Mouse (Mus musculus) myocyte (in vitro differentiated cells): ENCODE measurements at regions not wholly inside any gene's neighbourhood (a gene's known extent, or its start where the extent isn't known, plus 50 kb on each side); places are given as distances from the start of the nearest gene placed in this dataset.

ENCODE experiments used
- CEBPB ChIP-seq: IDR thresholded peaks from 2 replicates; pipeline ENCODE4 v1.6.1; 2011; ENCODE audit warnings: mild to moderate bottlenecking, moderate library complexity; ENCODE audit not compliant: poor library complexity, insufficient read depth, severe bottlenecking
- E2F4 ChIP-seq: IDR thresholded peaks from one replicate; pipeline ENCODE4 v1.6.1; 2011; ENCODE audit warnings: mild to moderate bottlenecking, control low read depth, moderate library complexity; ENCODE audit not compliant: insufficient read depth
- MAX ChIP-seq: IDR thresholded peaks from one replicate; pipeline ENCODE4 v1.6.1; 2011; ENCODE audit warnings: low read depth, mild to moderate bottlenecking, control low read depth
- MYOD1 ChIP-seq, 3 experiments: IDR thresholded peaks; one replicate each; pipeline ENCODE4 v1.6.1; 2011; ENCODE audit warnings: control low read depth in 2 of 3, low read depth in 2 of 3, mild to moderate bottlenecking in 2 of 3, moderate library complexity in 1 of 3; ENCODE audit not compliant: insufficient read length in 2 of 3, control insufficient read depth in 1 of 3
- MYOG ChIP-seq, 3 experiments: IDR thresholded peaks; one replicate each; pipeline ENCODE4 v1.6.1; 2011; ENCODE audit warnings: control low read depth in 2 of 3, low read depth in 2 of 3, mild to moderate bottlenecking in 2 of 3; ENCODE audit not compliant: insufficient read length in 2 of 3, control insufficient read depth in 1 of 3, insufficient read depth in 1 of 3
- POLR2A ChIP-seq: IDR thresholded peaks from one replicate; pipeline ENCODE4 v1.6.1; 2011; ENCODE audit warnings: low read depth, mild to moderate bottlenecking, control low read depth, moderate library complexity; ENCODE audit not compliant: insufficient read length
- POLR2AphosphoS2 ChIP-seq: IDR thresholded peaks from one replicate; pipeline ENCODE4 v1.6.1; 2011; ENCODE audit warnings: low read depth, control low read depth; ENCODE audit not compliant: insufficient read length
- REST ChIP-seq: IDR thresholded peaks from one replicate; pipeline ENCODE4 v1.6.1; 2011; ENCODE audit warnings: mild to moderate bottlenecking, control low read depth, moderate library complexity; ENCODE audit not compliant: insufficient read depth, insufficient read length
- SRF ChIP-seq: IDR thresholded peaks from one replicate; pipeline ENCODE4 v1.6.1; 2011; ENCODE audit warnings: low read depth; ENCODE audit not compliant: control insufficient read depth, insufficient read length
- TCF12 ChIP-seq: IDR thresholded peaks from one replicate; pipeline ENCODE4 v1.6.1; 2011; ENCODE audit warnings: mild to moderate bottlenecking, control low read depth; ENCODE audit not compliant: poor library complexity, insufficient read depth, severe bottlenecking
- TCF3 ChIP-seq: IDR thresholded peaks from one replicate; pipeline ENCODE4 v1.6.1; 2011; ENCODE audit warnings: low read depth, control low read depth; ENCODE audit not compliant: insufficient read length
- USF1 ChIP-seq: IDR thresholded peaks from one replicate; pipeline ENCODE4 v1.6.1; 2011; ENCODE audit warnings: low read depth, mild to moderate bottlenecking, control low read depth, moderate library complexity

- no peak for TF ChIP-seq POLR2A
- no peak for TF ChIP-seq POLR2AphosphoS2
- no peak for TF ChIP-seq MAX
- TF ChIP-seq TCF12, result no peak
- TF ChIP-seq USF1, result no peak
- TF ChIP-seq E2F4, result no peak
- TF ChIP-seq MYOG (IDR thresholded peaks at IDR 0.05; ENCODE audit: control insufficient read depth in 1 of 3, insufficient read depth in 1 of 3, insufficient read length in 2 of 3, low read depth in 2 of 3), result no peak
- no peak for TF ChIP-seq CEBPB
- TF ChIP-seq SRF, result no peak
- no peak for TF ChIP-seq MYOD1 (IDR thresholded peaks at IDR 0.05; ENCODE audit: control insufficient read depth in 1 of 3, insufficient read length in 2 of 3, low read depth in 2 of 3)
- TF ChIP-seq TCF3, result no peak
- TF ChIP-seq REST, result no peak
These were observed 274.6 kb upstream of the Itga1 start for GRCm38 (mm10) chr13:115376180-115376880.
